Mouse (Mus musculus): Measurements from ENCODE around the gene Fbxo36. TPM values are rescaled to one million over a fixed set of nuclear protein-coding genes. Genes with fewer than 3 reads are reported as not detected.

Fbxo36 gene
- polyA plus RNA-seq (2012; rRNA removed) = 4.4 and 5.6 TPM in 2 replicates

GRCm38 (mm10) chr1:84839309-84840017 lies at the start of gene Fbxo36:
TSS of gene Fbxo36 (plus strand) at chr1:84839841.

GRCm38 (mm10) chr1:84840018-84840664 lies 500 bp downstream of the Fbxo36 start, which contains the start of gene Trip12:
TSS of gene Trip12 (minus strand) at chr1:84840516.

GRCm38 (mm10) chr1:84934503-84935333 lies 95.1 kb downstream of the Fbxo36 start, which contains the start of gene Slc16a14:
TSS of gene Slc16a14 (minus strand) at chr1:84935134.

Other genes starting within 250 kb of the Fbxo36 start
- gene Dner, start 143.6 kb upstream of the Fbxo36 start, polyA plus RNA-seq (2012; rRNA removed) = 15.5 and 18.0 TPM in 2 replicates
- 123 and 137 TPM in 2 replicates for gene Trip12, start 675 bp downstream of the Fbxo36 start, polyA plus RNA-seq (2012; rRNA removed)
- 3.0 and 5.0 TPM in 2 replicates for gene Slc16a14, start 95.3 kb downstream of the Fbxo36 start, polyA plus RNA-seq (2012; rRNA removed)